Mouse (Mus musculus) ES-E14 (cell line): ENCODE results near the gene Dzip3. TPM values are rescaled to one million over a fixed set of nuclear protein-coding genes. Genes with fewer than 3 reads are reported as not detected.

Experiments
- DNase-seq: peaks from one replicate; pipeline ENCODE4 v3.0.0-alpha.2; 2013; ENCODE audit warnings: low read depth, low spot score
- H3K27ac ChIP-seq: 2 replicates; pipeline ENCODE4 v1.5.1; 2012; ENCODE audit warnings: low read depth, mild to moderate bottlenecking, low read length, moderate library complexity, mixed read lengths; ENCODE audit not compliant: poor library complexity, insufficient read depth, severe bottlenecking
- H3K36me3 ChIP-seq: 2 replicates; pipeline ENCODE4 v1.6.1; 2012; ENCODE audit warnings: mild to moderate bottlenecking, low read length, moderate library complexity, mixed read lengths; ENCODE audit not compliant: control insufficient read depth, poor library complexity, insufficient read depth, severe bottlenecking
- H3K4me1 ChIP-seq, 2 experiments: fragments of 150-350 bp in 1 of 2; sonication (generic) in 1 of 2; 2 replicates each; pipeline ENCODE4 v1.6.1; 2012; ENCODE audit warnings: low read length in 2 of 2, mild to moderate bottlenecking in 1 of 2, mixed read lengths in 1 of 2; ENCODE audit not compliant: control insufficient read depth in 2 of 2, insufficient read depth in 2 of 2, poor library complexity in 1 of 2
- H3K4me3 ChIP-seq, 2 experiments: fragments of 150-350 bp in 1 of 2; sonication (generic) in 1 of 2; 2 replicates each; pipeline ENCODE4 v1.5.1; 2012; ENCODE audit warnings: low read length in 2 of 2, low read depth in 1 of 2, mild to moderate bottlenecking in 1 of 2, mixed read lengths in 1 of 2; ENCODE audit not compliant: insufficient read depth in 1 of 2, poor library complexity in 1 of 2, severe bottlenecking in 1 of 2
- H3K9ac ChIP-seq: 2 replicates; pipeline ENCODE4 v1.6.1; 2012; ENCODE audit warnings: low read depth, mild to moderate bottlenecking, low read length, mixed read lengths; ENCODE audit not compliant: poor library complexity, insufficient read depth, severe bottlenecking
- H3K9me3 ChIP-seq: fragments of 150-350 bp; sonication (generic); 2 replicates; pipeline ENCODE4 v1.6.1; 2012; ENCODE audit warnings: low read depth, mild to moderate bottlenecking, low read length; ENCODE audit not compliant: control insufficient read depth, insufficient read depth
- CHD2 ChIP-seq: IDR thresholded peaks from 2 replicates; pipeline ENCODE4 v1.6.1; 2014; ENCODE audit warnings: mild to moderate bottlenecking, low read depth, low read length, inconsistent platforms
- HCFC1 ChIP-seq: IDR thresholded peaks from 2 replicates; pipeline ENCODE4 v1.6.1; 2012; ENCODE audit warnings: low read length, inconsistent platforms, borderline replicate concordance; ENCODE audit not compliant: insufficient read depth
- MAFK ChIP-seq: IDR thresholded peaks from 2 replicates; pipeline ENCODE4 v1.6.1; 2014; ENCODE audit warnings: mild to moderate bottlenecking, low read depth, low read length, inconsistent platforms; ENCODE audit not compliant: insufficient read depth
- ZC3H11A ChIP-seq: IDR thresholded peaks from 2 replicates; pipeline ENCODE4 v1.6.1; 2012; ENCODE audit warnings: low read depth, mild to moderate bottlenecking, inconsistent platforms, low read length, borderline replicate concordance
- ZNF384 ChIP-seq: IDR thresholded peaks from 2 replicates; pipeline ENCODE4 v1.6.1; 2012; ENCODE audit warnings: low read depth, low read length, inconsistent platforms
- in situ Hi-C, 2 experiments: fragments of 600-800 bp; cut with MboI; formaldehyde crosslinking; loops; one replicate each; pipeline ENCODE4 v1.15.1; 2025; ENCODE audit warnings: low sequenced_read_pairs in 2 of 2, inconsistent platforms in 1 of 2; ENCODE audit not compliant: unreplicated experiment in 2 of 2
- total RNA-seq: library from RNA; depleted of rRNA; stranded (reverse); fragments of 300-350 nt; gene quantifications from 2 replicates; pipeline ENCODE4 v1.2.3, GENCODE M21; 2012

The Dzip3 gene
- total RNA-seq, 1 experiment = 37.8 TPM

DNA sequence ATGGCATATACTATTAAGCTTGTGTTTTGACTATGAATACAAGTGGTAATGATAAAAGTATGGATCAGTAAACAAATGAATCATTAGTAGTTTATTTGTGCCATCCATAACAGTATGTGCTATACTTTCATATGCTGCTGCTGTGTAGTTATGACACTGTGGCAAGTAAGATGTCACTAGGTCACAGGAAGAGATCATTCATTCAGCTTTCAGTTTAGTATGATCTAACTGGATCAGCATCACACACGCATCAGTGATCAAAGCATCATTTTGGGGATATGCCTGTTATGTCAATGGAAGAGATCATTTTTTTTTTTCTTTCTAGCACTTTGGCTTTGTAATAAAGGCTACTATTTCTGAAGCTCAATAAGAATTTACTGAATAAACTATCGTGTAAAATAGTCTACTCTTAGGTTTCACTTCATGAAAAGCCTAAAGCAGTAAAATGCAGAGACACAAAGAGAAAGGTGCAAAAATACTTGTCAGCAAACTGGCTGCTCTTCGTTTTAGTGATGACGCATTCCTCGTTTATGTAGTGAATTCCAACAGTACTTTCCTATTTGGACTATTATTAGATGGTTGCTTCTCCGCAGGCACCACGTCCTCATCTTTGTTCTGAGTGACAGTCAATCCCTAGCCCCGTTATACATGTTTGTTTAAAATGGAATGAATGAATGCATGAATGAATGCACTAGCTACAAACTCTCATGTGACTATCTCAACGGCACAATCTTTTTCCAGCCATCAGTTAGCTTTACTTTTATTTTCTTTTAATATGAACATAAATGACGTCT is 1.3 kb downstream of the Dzip3 start:
- peaks cover 5% of the 10 kb centered on the region for H3K36me3 ChIP-seq
- H3K4me1 ChIP-seq = peaks cover 2 to 4% of the 10 kb centered on the region in 2 experiments; a peak in 2 of 4 replicates
- H3K9me3 ChIP-seq = no peaks in the 10 kb centered on the region
- H3K4me3 ChIP-seq = peak overlapping the region; percentile 88 to 93
- DNase-seq = peak; percentile 3
- TF ChIP-seq HCFC1 = no peak
- no peak overlapping the region for H3K27ac ChIP-seq
- in situ Hi-C loops = no loop called here
- no peak overlapping the region; the same call in 1 of the 2 replicates for H3K9ac ChIP-seq

DNA sequence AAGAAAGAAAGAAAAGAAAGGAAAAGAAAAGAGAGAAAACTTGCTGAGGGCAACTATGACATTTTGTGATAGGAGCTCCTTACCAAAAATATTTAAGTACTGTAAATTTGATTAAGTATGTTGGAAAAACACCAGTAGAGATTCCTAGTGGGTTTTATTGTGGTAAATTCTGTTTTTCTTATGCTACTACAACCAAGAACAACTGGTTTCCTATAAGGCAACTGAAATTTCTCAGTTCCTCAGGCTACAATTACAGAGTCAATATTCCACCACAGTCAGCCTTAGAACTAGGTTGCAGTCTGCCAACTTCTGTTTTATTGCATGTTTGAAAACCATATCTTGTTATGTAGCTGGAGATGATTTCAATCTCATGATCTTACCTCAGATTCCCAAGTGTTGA is 4.3 kb downstream of the Dzip3 start:
- Histone ChIP-seq H3K36me3 (no peaks in the 10 kb centered on the region), H3K4me1 (peaks cover 0 to 2% of the 10 kb centered on the region in 2 experiments; a peak in 1 of 4 replicates), H3K9ac (no peak overlapping the region), H3K9me3 (no peaks in the 10 kb centered on the region), H3K4me3 (no peak overlapping the region), H3K27ac (no peak overlapping the region)
- in situ Hi-C loops = no loop called here
- DNase-seq = no peak
- TF ChIP-seq MAFK = no peak
- no peak for TF ChIP-seq ZNF384
- TF ChIP-seq ZC3H11A = no peak
- TF ChIP-seq HCFC1 = no peak
- no peak for TF ChIP-seq CHD2

DNA sequence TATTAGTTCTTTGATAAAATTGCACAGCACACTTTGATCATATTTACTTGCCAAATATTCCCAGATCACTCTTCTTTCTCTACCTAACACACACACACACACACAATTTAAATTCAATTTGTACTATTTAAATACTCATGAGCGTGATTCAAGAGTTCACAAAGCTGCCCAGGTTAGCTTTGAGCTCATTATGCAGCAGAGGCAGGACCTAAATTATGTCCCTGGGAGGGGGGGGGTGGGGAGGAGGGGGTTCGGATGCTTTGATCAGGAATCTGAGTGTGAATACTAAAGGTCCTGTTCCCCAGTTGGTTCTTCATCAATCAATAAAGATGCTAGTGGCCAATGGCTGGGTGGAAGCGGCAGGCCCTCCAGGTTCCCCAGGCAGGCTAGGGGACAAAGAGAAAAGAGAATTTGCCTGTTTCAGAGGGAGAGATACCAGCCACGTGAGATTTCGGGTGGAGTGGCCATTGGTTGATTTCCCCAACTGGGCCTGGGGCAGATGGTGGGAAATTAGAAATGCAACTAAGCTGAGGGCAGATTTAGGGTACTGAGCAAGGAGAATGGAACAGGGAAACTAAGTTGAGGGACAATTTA is 8.8 kb downstream of the Dzip3 start:
- in situ Hi-C loops = no loop called here
- Histone ChIP-seq H3K27ac (no peak overlapping the region), H3K36me3 (peaks cover 2% of the 10 kb centered on the region; the same call in 1 of the 2 replicates), H3K9ac (no peak overlapping the region; the same call in 1 of the 2 replicates), H3K4me3 (no peak overlapping the region), H3K4me1 (no peaks in the 10 kb centered on the region), H3K9me3 (no peaks in the 10 kb centered on the region)
- TF ChIP-seq HCFC1 = no peak
- no peak for TF ChIP-seq MAFK
- TF ChIP-seq ZNF384 = no peak
- no peak for TF ChIP-seq CHD2
- TF ChIP-seq ZC3H11A = no peak
- no peak for DNase-seq

DNA sequence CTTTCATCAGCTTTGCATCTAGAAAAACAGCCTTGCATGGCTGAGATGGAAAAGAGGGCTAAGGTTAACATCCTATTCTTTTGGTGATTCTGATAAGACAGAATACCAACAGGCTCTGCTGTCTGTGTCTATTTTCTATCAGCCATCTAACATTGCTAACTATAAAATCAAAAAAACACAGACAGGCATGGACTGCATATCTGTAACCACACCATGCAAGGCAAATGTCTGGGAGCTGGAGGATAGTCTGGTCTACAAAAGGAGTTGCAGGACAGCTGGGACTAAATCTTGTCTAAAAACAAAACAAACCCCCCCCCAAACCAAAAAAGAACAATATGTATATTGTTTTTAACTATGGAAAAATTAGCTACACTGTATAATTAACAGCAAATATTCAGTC is 14.0 kb downstream of the Dzip3 start:
- Histone ChIP-seq H3K36me3 (peaks cover 2% of the 10 kb centered on the region), H3K9ac (no peak overlapping the region), H3K4me3 (no peak overlapping the region), H3K9me3 (no peaks in the 10 kb centered on the region), H3K4me1 (no peaks in the 10 kb centered on the region), H3K27ac (no peak overlapping the region)
- in situ Hi-C loops = no loop called here
- DNase-seq = no peak
- TF ChIP-seq MAFK (no peak), ZNF384 (no peak), CHD2 (no peak), HCFC1 (no peak), ZC3H11A (no peak)

GRCm38 (mm10) chr16:48973548-48973947 is 20.4 kb downstream of the Dzip3 start:
- no peak overlapping the region for H3K27ac ChIP-seq
- no peak overlapping the region for H3K4me3 ChIP-seq
- no peaks in the 10 kb centered on the region for H3K9me3 ChIP-seq
- no peaks in the 10 kb centered on the region; the same call in 1 of the 2 replicates for H3K36me3 ChIP-seq
- no peak overlapping the region for H3K9ac ChIP-seq
- in situ Hi-C loops = no loop called here
- DNase-seq = no peak
- peak; percentile 94 for TF ChIP-seq ZNF384
- no peak for TF ChIP-seq HCFC1
- H3K4me1 ChIP-seq = no peaks in the 10 kb centered on the region
